Mouse (Mus musculus) skeletal muscle tissue, adult 2 months (tissue): ENCODE measurements around the gene Zfp664.
A peak's percentile ranks its signal among the peaks of the same experiment; 100 is the strongest.

Source experiments
- DNase-seq: peaks from one replicate; pipeline ENCODE4 v3.0.0-alpha.2; 2012; ENCODE audit warnings: low read depth, low spot score

Gene Zfp664

DNA sequence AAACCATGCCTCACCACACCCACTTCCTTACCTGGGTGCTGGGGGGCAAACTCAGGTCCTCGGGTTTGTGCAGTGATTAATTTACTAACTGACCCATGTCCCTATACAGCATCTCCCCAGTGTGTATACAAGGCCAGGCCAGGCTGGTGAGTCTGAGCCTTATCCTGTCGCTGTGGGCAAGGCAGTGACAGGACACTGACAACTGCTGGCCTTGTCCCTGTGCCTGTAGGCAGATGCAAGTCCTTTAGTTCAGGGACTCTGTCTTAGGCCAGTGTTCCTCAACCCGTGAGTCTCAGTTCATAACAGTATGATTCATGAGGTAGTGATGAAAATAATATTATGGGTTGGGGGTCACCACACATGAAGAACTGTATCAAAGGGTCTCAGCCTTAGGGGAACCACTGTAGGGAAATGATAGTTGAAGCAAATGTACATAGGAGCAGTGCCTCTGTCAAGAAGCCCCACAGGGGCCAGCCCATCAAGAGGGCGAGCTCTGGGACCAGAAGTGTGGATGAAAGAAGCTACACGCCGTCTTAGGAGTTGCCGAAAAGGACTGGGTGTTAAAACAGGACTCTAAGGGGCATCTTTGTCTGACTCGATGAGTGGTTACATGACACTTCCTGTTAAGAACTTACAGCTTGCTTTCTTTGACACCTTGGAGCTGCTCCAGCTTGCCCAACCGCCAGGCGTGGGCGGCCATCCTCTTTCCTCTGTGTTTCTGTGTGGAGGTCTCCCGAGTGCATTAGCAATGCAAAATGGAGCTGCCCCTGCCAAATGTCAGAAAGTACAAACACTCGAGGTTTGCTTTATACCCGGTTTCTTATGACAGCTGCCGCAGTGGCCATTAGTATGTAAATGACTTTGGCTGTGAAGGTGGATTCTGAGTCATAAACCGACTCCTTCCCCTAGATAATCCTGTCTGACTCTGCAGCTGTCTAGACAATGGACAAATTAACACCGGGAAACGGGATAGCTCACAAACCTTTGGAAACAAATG is 60.2 kb downstream of the Zfp664 start:
- DNase-seq, result no peak

DNA sequence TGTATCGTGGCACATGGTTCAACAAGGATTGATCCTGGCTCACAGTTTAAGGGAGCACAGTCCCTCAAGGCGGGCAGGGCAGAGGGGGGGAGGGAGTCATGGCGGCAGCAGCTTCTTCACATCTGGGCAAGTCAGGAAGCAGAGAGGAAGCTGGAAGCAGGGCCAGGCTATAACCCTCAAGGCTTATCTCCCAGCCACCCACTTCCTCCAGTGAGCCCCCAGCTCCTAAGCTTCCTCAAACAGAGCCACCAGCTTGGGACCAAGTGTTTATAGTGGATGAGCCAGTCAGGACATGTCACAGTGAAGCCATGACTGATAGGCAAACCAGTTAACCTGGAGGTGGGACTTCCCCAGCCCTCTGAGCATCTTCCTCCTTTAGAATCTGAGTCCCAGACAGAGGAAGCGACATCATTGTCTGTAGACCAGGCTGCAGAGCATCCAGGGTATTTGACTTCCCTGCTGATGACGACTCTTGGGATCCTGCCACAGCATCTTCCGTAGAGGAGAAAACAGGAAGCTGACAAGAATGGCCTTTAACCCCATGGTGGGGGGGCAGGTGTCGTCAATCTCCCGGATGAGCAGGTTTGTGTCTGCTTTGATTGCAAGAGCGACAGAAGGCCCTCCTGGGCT is 67.0 kb downstream of the Zfp664 start:
- no peak for DNase-seq

DNA sequence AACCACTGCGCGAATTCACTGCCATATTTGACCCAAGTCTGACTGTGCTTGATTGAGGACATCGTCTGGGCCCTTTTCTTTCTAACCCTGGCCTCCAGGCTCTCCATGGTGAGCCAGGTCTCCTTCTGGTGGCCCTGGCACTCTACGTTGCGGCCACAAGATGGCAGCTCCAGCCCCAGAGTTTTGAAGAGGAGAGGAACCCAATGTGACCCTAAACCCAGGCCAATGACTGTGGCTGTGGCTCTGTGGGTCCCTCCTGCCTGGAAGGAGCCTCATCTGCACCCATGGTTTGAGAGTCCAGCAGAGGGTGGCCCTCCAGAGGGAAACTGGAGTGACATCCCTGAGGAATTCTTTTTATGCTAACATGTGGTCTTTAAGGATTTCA is 67.6 kb downstream of the Zfp664 start:
- peak; percentile 28 for DNase-seq

GRCm38 (mm10) chr5:124930603-124931002 is 68.1 kb downstream of the Zfp664 start:
- DNase-seq, result no peak

- no peak for DNase-seq
These were observed 68.6 kb downstream of the Zfp664 start for GRCm38 (mm10) chr5:124931076-124931475.

GRCm38 (mm10) chr5:124934558-124934957 is 72.1 kb downstream of the Zfp664 start:
- no peak for DNase-seq

DNA sequence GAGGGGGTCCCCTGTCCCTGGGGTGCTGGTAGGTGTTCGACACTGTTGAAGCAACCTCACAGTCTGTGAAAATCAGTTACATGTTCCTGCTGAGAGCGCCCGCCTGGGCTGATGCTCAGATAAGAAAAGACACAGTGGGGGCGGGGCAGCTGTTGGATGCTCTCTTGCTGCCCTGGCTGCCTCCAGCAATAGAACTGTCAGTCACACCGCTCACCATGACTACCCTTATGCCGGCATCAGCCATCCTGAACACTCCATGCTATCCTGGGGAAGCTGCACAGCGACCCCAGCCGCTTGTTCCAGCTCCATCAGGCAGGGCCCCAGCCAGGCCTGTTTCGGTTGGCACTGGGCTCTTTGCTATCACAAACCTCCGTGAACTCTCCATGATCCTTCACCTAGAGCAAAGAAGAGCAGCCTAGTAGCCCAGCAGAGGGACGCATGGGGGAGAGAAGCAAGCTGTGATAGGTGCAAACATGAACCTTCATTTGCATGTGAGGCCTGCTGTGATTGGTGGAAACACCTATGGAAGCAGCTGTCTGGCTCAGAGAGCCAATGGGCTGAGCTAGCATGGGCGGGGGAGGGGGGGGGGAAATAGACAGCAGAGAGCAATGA is 80.8 kb downstream of the Zfp664 start:
- no peak for DNase-seq

DNA sequence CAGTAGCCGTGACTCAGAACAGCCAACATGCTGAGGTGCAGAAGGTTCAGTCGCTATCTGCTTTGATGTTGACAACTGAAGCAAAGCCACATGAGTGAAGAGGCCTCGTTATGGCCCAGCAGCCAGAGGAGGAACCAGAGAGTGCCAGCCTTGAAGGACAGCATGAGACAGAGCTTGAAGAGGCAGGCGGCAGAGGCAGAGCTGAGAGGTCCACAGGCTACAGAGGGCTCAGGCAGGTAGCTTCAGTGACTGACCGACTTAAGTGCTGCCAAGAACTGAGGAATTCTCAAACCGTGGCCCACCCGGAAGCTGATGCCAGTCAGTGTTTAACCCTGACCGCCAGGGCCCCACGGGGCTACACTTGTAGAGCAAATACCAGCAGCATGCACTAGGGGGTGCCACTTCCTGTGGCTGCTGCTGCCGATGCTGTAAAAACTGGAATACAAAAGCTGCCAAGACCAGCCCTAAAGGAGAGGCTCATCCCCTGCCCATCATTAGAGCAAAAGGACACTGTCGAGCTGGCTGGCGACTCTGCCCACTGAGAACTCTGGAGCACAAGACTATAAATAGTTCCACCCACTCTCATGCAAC is 81.4 kb downstream of the Zfp664 start:
- peak; percentile 60 for DNase-seq

DNA sequence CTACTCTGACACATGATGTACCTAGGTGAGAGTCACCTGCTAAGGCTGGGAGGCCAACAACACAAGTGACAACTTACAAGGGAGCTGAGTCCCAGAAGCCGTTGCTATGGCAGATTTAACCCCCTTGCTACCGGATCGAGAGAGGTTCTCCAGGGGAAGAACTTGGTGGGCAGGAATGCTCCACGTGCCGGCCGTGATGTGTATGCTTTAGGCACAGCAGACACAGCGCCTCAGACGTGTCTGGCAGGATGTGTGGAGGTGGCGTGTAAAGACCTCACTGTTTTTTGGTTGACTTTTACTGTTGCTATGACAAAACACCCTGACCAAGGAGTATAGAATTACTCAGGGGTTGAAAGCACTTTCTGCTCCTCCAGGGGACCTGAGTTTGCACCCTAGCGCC is 81.9 kb downstream of the Zfp664 start:
- no peak for DNase-seq

DNA sequence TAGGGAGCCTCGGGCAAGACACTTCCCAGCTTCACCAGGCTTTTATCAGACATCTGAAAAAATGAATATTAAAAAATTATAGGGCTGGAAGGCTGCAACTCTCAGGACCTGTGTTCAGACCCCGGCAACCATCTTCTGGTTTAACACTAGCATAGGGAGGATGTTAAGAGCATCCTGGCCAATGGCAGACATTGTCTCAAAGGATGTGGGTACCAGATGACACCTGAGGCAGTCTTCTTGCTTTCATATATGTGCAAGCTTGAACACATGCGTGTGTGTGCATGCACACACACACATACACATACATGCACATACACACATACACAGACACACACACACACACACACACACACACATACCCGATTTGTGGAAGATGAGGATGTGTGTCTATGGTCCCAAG is 82.6 kb downstream of the Zfp664 start:
- DNase-seq, result no peak

GRCm38 (mm10) chr5:124950623-124951278 is 88.3 kb downstream of the Zfp664 start:
- DNase-seq, result no peak

DNA sequence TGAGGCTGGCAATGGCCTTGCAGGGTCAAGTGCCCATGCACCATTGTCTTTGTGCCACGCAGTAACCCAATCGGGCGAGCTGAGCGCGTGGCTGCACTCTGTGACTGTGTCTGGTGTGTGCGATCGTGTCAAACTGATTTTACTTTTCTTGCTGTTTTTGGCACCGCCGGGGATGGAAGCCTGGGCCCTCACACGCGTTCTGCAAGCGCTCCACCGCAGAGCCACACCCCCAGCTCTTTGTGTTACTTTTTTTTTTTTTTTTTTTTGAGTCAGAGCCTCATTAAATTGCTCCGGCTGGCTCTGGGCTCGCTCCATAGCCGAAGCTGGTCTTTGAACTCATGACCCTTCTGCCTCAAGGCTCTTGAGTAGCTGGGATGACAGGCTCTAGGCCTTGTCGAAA is 88.8 kb downstream of the Zfp664 start:
- DNase-seq, result no peak
